Mouse (Mus musculus) neural tube, embryonic 11.5 days (tissue): ENCODE data around the gene Mrpl32. TPM values are rescaled to one million over a fixed set of nuclear protein-coding genes. Genes with fewer than 3 reads are reported as not detected.

Source experiments
- ATAC-seq: fragments of 200-750 bp; cut with Nextera tagmentation; 2 replicates; pipeline ENCODE4 v1.8.0; 2017; ENCODE audit warnings: moderate number of reproducible peaks, mild to moderate bottlenecking, moderate TSS enrichment, moderate library complexity; ENCODE audit not compliant: insufficient read depth, low FRiP score, low TSS enrichment
- DNase-seq: peaks from one replicate; pipeline ENCODE4 v3.0.0-alpha.2; 2015; ENCODE audit warnings: low spot score
- H3K27ac ChIP-seq: fragments of 300-500 bp; sonication (generic); 2 replicates; pipeline ENCODE4 v1.5.1; 2014; ENCODE audit warnings: low read depth, mild to moderate bottlenecking, low read length
- H3K27me3 ChIP-seq: fragments of 300-500 bp; sonication (generic); 2 replicates; pipeline ENCODE4 v1.6.1; 2014; ENCODE audit warnings: mild to moderate bottlenecking, low read length, mixed read lengths; ENCODE audit not compliant: control insufficient read depth, insufficient read depth
- H3K36me3 ChIP-seq: fragments of 300-500 bp; sonication (generic); 2 replicates; pipeline ENCODE4 v1.6.1; 2014; ENCODE audit warnings: mild to moderate bottlenecking, low read length, moderate library complexity, mixed read lengths; ENCODE audit not compliant: control insufficient read depth, insufficient read depth
- H3K4me1 ChIP-seq: fragments of 300-500 bp; sonication (generic); 2 replicates; pipeline ENCODE4 v1.6.1; 2014; ENCODE audit warnings: low read length, mixed read lengths; ENCODE audit not compliant: control insufficient read depth, insufficient read depth
- H3K4me2 ChIP-seq: fragments of 300-500 bp; sonication (generic); 2 replicates; pipeline ENCODE4 v1.6.1; 2014; ENCODE audit warnings: low read depth, mild to moderate bottlenecking, moderate library complexity
- H3K4me3 ChIP-seq: fragments of 300-500 bp; sonication (generic); 2 replicates; pipeline ENCODE4 v1.5.1; 2014; ENCODE audit warnings: low read depth, low read length
- H3K9ac ChIP-seq: fragments of 300-500 bp; sonication (generic); 2 replicates; pipeline ENCODE4 v1.6.1; 2014; ENCODE audit warnings: mild to moderate bottlenecking, low read length
- H3K9me3 ChIP-seq: fragments of 300-500 bp; sonication (generic); 2 replicates; pipeline ENCODE4 v1.6.1; 2016; ENCODE audit warnings: low read length; ENCODE audit not compliant: control insufficient read depth
- whole genome bisulfite sequencing: fragments of 180-500 bp; shearing (Covaris S2); extraction: QIAGEN DNeasy Blood & Tissue Kit; methylation state at CpG from one replicate; pipeline ENCODE4 v1.1.7; 2014; 5-methylcytosine and 5-hydroxymethylcytosine counted together
- polyA plus RNA-seq: library from polyadenylated mRNA; unstranded; fragments of >200 nt; fragmentation: Nextera tagmentation; extraction: Ambion mirVana; gene quantifications from 2 replicates; pipeline ENCODE4 v1.2.1, GENCODE M21; 2014

Gene Mrpl32
- polyA plus RNA-seq, result 108 and 115 TPM in 2 replicates

DNA sequence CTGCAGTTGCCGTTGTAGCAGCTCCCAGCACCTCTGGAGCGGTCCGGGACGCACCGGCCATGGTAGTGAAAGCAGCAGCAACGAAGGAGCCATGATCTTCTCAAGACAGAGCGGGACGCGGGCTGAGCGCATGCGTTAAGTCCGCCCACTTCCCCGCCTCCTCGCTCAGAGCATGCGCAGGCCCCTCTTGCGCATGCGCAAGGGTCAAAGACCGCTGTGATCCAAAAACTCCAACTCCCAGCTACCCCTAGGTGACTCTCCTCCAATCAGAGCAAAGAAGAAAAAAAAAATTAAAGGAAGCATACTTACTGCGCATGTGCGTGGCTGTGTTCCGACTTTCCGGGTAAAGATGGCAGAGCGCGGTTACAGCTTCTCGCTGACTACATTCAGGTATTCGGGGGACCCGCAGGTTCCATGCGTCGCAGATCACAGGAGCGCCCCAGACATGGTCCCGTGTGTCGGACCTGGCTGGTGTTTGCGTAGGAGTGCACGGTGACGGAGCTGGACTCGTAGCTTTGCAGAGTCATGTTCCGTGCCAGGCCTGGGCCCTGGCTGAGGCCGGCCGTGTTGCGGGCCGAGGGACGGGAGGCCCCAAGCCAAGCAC lies at the start of gene Mrpl32, which contains the start of gene Psma2:
Gene Mrpl32 (minus strand): TSS at position 240 of the 604 bp plus-strand sequence.
Gene Psma2 (plus strand): TSS at position 315 of the 604 bp plus-strand sequence.
- H3K4me3 ChIP-seq, result peak within 1 kb of the TSS; percentile 91
- peaks cover 4% of the 10 kb centered on the region for H3K36me3 ChIP-seq
- whole genome bisulfite sequencing, result under 1% methylated on average over 42 of the region's 42 CpGs
- H3K27ac ChIP-seq, result no peak within 1 kb of the TSS
- peaks cover 3% of the 10 kb centered on the region; the same call in 1 of the 2 replicates for H3K4me1 ChIP-seq
- H3K9ac ChIP-seq, result peak within 1 kb of the TSS; percentile 89
- ATAC-seq, result peak; percentile 97
- no peaks in the 10 kb centered on the region for H3K9me3 ChIP-seq
- H3K27me3 ChIP-seq, result no peaks in the 10 kb centered on the region
- peak; percentile 99 for DNase-seq
- peak within 1 kb of the TSS; percentile 68 for H3K4me2 ChIP-seq

DNA sequence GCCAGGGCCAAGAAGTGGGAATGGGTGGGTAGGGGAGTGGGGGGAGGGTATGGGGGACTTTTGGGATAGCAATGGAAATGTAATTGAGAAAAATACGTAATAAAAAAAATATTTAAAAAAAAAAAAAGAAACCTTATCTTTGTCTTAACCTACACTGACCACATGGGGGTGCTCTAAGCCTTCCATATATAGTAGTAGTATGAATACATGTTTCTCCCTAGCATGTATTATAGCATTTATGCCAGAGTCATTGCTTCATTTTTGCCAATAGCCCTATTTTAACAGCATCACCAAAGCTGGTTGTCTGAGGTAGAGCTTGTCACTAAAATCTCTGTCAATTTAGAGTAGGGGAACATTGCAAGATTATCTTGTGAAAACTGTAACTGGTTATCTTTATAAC lies 36.3 kb upstream of the Mrpl32 start:
- Histone ChIP-seq H3K27me3 (no peaks in the 10 kb centered on the region), H3K9ac (no peak overlapping the region), H3K4me3 (no peak overlapping the region), H3K27ac (no peak overlapping the region), H3K4me2 (no peak overlapping the region), H3K9me3 (no peaks in the 10 kb centered on the region), H3K4me1 (no peaks in the 10 kb centered on the region), H3K36me3 (no peaks in the 10 kb centered on the region)
- peak; percentile 27 for DNase-seq
- no peak; the same call in 1 of the 2 replicates for ATAC-seq
- 20% methylated on average over 1 of the region's 1 CpGs for WGBS

DNA sequence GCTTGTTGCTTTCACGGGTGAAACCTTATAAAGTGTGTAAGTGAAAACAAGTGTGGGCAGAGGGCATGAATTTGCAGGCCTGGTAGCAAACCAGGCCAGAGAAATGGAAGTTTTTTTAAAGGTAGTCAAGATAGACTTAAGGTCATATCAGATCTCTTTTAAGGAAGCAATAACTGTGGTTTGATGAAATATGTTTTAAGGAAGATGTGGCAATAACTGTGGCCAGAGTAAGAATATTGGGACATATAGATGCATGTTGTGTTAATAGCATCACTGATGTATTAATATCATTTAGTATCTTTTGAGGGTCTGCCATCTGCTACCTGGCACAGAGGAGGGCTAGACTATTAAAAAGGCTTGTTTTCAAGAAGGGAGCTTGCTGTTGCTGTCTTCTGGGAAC lies 27.0 kb upstream of the Mrpl32 start:
- ATAC-seq, result no peak
- DNase-seq, result no peak
- no peaks in the 10 kb centered on the region for H3K27me3 ChIP-seq
- peaks cover 3% of the 10 kb centered on the region; the same call in 1 of the 2 replicates for H3K36me3 ChIP-seq
- no peak overlapping the region for H3K4me2 ChIP-seq
- H3K27ac ChIP-seq, result no peak overlapping the region
- H3K9me3 ChIP-seq, result no peaks in the 10 kb centered on the region
- H3K4me1 ChIP-seq, result no peaks in the 10 kb centered on the region
- no peak overlapping the region for H3K9ac ChIP-seq
- WGBS, result 66% methylated on average over 1 of the region's 1 CpGs
- no peak overlapping the region for H3K4me3 ChIP-seq

DNA sequence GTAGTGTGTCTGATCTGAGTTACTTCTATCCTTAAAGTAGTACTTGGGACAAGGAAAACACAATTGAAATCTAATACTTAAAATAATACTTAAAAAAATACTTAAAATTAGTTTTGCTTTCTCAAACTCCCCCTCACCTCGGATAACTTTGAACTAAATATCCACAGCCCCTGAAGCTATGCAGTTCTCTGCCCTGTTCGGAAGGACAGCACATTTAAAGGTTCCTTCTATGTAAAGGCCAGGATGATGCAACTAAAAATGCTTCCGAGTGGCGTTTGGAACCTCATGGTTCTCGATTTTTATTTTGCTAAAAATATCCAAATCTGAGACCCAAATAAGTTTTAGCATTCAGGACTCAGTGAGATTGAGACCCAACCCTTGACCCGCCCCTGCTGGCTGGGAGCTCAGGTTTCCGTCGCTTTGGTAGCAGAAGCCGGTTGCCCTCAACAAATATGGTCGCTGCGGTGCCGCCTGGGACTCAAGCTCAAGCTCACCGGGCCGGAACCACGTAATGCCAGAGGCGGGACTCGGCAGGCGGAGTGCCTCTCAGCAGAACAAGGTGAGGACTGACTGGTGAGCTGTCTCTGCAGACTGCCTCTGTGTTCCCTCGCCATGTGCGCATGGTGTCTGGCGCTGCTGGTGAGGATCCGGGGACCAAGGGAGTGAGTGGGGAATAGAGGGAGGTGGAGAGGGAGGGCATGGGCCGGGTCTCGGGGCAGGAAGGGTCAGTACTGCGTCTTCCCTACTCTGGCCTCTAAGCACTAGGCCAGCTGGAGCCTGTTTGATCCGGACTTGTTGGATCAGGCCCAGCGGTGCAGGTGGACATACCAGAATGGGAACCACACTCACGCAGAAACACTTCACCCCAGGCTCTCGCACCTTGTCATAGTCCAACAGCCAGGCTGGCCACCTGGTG lies 17.0 kb upstream of the Mrpl32 start, which contains the start of gene AW209491:
Gene AW209491 (plus strand): TSS at position 429 of the 916 bp plus-strand sequence.
- peak within 1 kb of the TSS; percentile 80 for H3K9ac ChIP-seq

DNA sequence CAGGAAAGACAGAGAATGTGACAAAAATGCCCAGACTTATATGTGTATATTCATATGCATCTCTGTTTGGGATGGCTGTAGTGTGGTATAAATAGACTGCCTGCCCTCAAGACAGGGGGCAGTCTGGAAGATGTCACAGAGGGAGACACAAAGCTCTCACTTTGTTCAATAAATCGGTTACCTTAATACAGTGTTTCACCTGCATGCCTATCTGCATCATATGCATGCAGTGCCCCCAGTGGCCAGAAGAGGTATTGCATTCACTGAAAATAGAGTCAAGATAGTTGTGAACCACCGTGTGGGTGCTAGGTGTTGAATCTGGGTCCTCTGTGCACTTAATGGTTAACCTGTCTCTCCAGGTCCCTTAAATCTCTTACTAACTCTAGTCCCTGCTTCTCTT lies 5.8 kb upstream of the Mrpl32 start:
- no peak overlapping the region for H3K9ac ChIP-seq
- DNase-seq (peak; percentile 46), ATAC-seq (peak; percentile 48; the same call in 1 of the 2 replicates)
- H3K27ac ChIP-seq, result no peak overlapping the region
- H3K36me3 ChIP-seq, result peaks cover 6% of the 10 kb centered on the region
- no peak overlapping the region for H3K4me2 ChIP-seq
- H3K4me3 ChIP-seq, result no peak overlapping the region
- WGBS, result 51% methylated on average over 2 of the region's 2 CpGs
- no peaks in the 10 kb centered on the region for H3K27me3 ChIP-seq
- H3K9me3 ChIP-seq, result no peaks in the 10 kb centered on the region
- no peaks in the 10 kb centered on the region for H3K4me1 ChIP-seq

More for the DNA sequence above, 17.0 kb upstream of the Mrpl32 start, which contains the start of gene AW209491:
- H3K9me3 ChIP-seq, result no peaks in the 10 kb centered on the region
- 0 out of 2 replicates have a peak, but pooled peaks cover 3% of the 10 kb centered on the region for H3K4me1 ChIP-seq
- peaks cover 2% of the 10 kb centered on the region; the same call in 1 of the 2 replicates for H3K36me3 ChIP-seq
- peak within 1 kb of the TSS; percentile 63 for H3K4me3 ChIP-seq
- ATAC-seq, result peak; percentile 90
- 0 out of 2 replicates have a peak within 1 kb of the TSS, but pooled peaks have one; percentile 6 for H3K27ac ChIP-seq
- WGBS, result 2% methylated on average over 29 of the region's 29 CpGs
- peak; percentile 92 for DNase-seq
- no peaks in the 10 kb centered on the region for H3K27me3 ChIP-seq
- peak within 1 kb of the TSS; percentile 71 for H3K4me2 ChIP-seq

DNA sequence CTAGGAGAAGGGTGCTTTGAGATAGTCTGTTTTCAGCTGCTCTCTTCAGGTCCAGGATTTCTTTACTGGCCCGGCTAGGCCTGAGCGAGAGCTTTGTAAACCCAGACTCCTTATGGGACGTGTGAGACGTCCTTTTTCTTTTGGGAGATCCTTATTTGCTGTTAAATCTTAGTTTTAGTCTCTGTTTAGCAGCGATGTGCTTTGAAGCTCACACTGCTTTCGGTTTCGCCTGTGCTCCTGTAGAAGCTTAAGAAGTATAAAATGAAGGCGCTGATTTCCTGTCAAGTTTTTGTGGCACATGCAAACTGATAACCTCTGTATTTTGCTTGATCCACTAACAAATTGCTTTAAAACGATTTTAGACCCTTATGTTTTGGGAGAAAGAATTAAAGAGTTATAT lies 588 bp upstream of the Mrpl32 start:
- Histone ChIP-seq H3K4me2 (peak overlapping the region; percentile 68), H3K4me3 (peak overlapping the region; percentile 91), H3K9me3 (no peaks in the 10 kb centered on the region), H3K36me3 (peaks cover 4% of the 10 kb centered on the region), H3K4me1 (peaks cover 3% of the 10 kb centered on the region; the same call in 1 of the 2 replicates), H3K27ac (no peak overlapping the region), H3K27me3 (no peaks in the 10 kb centered on the region), H3K9ac (peak overlapping the region; percentile 89)
- WGBS, result under 1% methylated on average over 9 of the region's 9 CpGs
- ATAC-seq (no peak), DNase-seq (no peak)

DNA sequence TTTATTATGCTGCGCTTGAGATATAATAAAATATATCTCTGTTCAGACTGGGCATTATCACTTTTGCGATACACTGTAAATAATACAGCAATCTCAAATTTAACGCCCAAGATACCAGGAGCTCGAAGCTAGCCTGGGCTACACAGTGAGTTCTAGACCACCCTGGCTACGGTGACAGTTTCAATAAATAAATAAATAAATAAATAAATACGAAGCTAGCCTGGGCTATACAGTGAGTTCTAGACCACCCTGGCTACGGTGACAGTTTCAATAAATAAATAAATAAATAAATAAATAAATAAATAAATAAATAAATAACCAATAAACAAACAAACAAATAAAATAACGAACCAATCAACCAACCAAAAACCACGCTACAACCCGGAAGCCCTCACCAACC lies 502 bp downstream of the Mrpl32 start:
- H3K4me1 ChIP-seq, result peaks cover 3% of the 10 kb centered on the region; the same call in 1 of the 2 replicates
- H3K27me3 ChIP-seq, result no peaks in the 10 kb centered on the region
- no peak overlapping the region for H3K27ac ChIP-seq
- H3K9ac ChIP-seq, result peak overlapping the region; percentile 71
- WGBS, result 7% methylated on average over 10 of the region's 10 CpGs
- peak overlapping the region; percentile 37 for H3K4me2 ChIP-seq
- DNase-seq, result no peak
- peak; percentile 72 for ATAC-seq
- peaks cover 4% of the 10 kb centered on the region for H3K36me3 ChIP-seq
- peak overlapping the region; percentile 91 for H3K4me3 ChIP-seq
- no peaks in the 10 kb centered on the region for H3K9me3 ChIP-seq

DNA sequence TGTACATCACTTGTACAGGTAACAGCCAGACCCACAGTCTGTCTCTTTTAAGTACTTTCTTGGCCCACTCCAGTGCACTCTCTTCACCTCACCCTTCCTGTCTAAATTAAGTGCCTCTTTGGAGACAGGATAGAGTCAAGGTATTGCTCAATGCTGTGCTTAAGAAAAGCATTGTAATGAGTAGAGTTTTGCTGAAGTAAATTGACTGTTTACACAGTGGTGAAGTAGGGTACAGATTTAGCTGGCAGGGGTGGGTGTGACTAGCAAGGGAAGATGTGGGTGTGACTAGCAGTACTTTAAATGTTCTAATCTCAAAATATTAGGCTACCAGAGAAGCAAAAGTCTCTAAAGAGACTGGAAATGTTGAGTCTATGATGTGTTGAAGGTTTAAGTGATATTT lies 5.3 kb downstream of the Mrpl32 start:
- ATAC-seq (no peak), DNase-seq (no peak)
- Histone ChIP-seq H3K4me2 (no peak overlapping the region), H3K9me3 (no peaks in the 10 kb centered on the region), H3K4me3 (no peak overlapping the region), H3K4me1 (peaks cover 3% of the 10 kb centered on the region; the same call in 1 of the 2 replicates), H3K36me3 (no peaks in the 10 kb centered on the region), H3K27ac (no peak overlapping the region), H3K27me3 (no peaks in the 10 kb centered on the region), H3K9ac (no peak overlapping the region)
